Mouse (Mus musculus): ENCODE data around the gene Gm9999.
A peak's percentile ranks its signal among the peaks of the same experiment; 100 is the strongest.
"Not testable (repeated sequence)": the region's sequence is repeated elsewhere in the genome, so short reads cannot be mapped to it uniquely, and the experiment has no call there.

Gene Gm9999

GRCm38 (mm10) chr7:47026899-47027298, 43.5 kb downstream of the Gm9999 start:
- DNase-seq (ENCODE audit: low read depth, low spot score), result not testable (repeated sequence)

- peak; percentile 53 for DNase-seq (ENCODE audit: low read depth, low spot score)
Measured at GRCm38 (mm10) chr7:47027520-47027919, 44.1 kb downstream of the Gm9999 start.

GRCm38 (mm10) chr7:47030517-47031193, 47.3 kb downstream of the Gm9999 start:
- DNase-seq (ENCODE audit: low read depth, low spot score), result no peak

- DNase-seq (ENCODE audit: low read depth, low spot score), result no peak
Measured at GRCm38 (mm10) chr7:47031371-47031770, 48.0 kb downstream of the Gm9999 start.

GRCm38 (mm10) chr7:47034785-47035384, 51.5 kb downstream of the Gm9999 start:
- no peak for DNase-seq (ENCODE audit: low read depth, low spot score)

GRCm38 (mm10) chr7:47035426-47035825, 52.0 kb downstream of the Gm9999 start:
- no peak for DNase-seq (ENCODE audit: low read depth, low spot score)

Data from brain, adult 2 months (tissue).